21 mouse cellular contexts compared by ENCODE assay signal in genomic region chr19:28157196-28157595, GRCm38 (mm10).
DNase-seq lines count a peak whose midpoint lies in the region; ATAC-seq and TF ChIP-seq lines count a peak whose summit lies in the region.
"Had no signal": no experiment of that assay in that cellular context is flagged by ENCODE, and none has a peak within 500 bp of the region (broad histone marks: within the 10 kb centered on the region; RNA-seq: fewer than 3 reads in every experiment).

No protein-coding gene starts in this region.

- no peak overlapping the region for H3K9ac ChIP-seq in liver, embryonic 12.5 days
- H3K9ac ChIP-seq: hindbrain, embryonic 15.5 days had no signal

- H3K27me3 ChIP-seq in liver, embryonic 12.5 days (replicated peaks) = no peaks in the 10 kb centered on the region
- H3K27me3 ChIP-seq: hindbrain, embryonic 15.5 days had no signal

- 70% methylated on average over 3 of the region's 3 CpGs for WGBS in liver, embryonic 12.5 days (ENCODE audit: insufficient replicate concordance)

- no peak overlapping the region for H3K4me3 ChIP-seq in layer of hippocampus, adult 2 months
- no peak overlapping the region for H3K4me3 ChIP-seq in liver, embryonic 12.5 days
- H3K4me3 ChIP-seq: embryonic facial prominence, embryonic 10.5 days; hindbrain, embryonic 15.5 days; limb, embryonic 10.5 days had no signal

- TF ChIP-seq CTCF in layer of hippocampus, adult 2 months (conservative IDR thresholded peaks at IDR 0.05) = no peak

- no peaks in the 10 kb centered on the region for H3K4me1 ChIP-seq in liver, embryonic 12.5 days
- H3K4me1 ChIP-seq: embryonic facial prominence, embryonic 10.5 days; hindbrain, embryonic 15.5 days; limb, embryonic 10.5 days had no signal

- no peak for ATAC-seq in liver, embryonic 12.5 days

- no peaks in the 10 kb centered on the region for H3K9me3 ChIP-seq in liver, embryonic 12.5 days (replicated peaks)
- H3K9me3 ChIP-seq: embryonic facial prominence, embryonic 10.5 days; hindbrain, embryonic 15.5 days; limb, embryonic 10.5 days had no signal

- DNase-seq in cerebellum, postnatal 10 days = peak; percentile 30 to 42
- no peak for DNase-seq in cerebellum, postnatal 36 days
- DNase-seq in layer of hippocampus, adult 18-20 months (ENCODE audit: low spot score in 2 of 2) = peak; percentile 59 to 86
- DNase-seq in layer of hippocampus, postnatal 10 days (ENCODE audit: low spot score in 2 of 2) = no peak
- peak; percentile 53 to 55 for DNase-seq in layer of hippocampus, adult 2 months (ENCODE audit: low spot score in 2 of 2)
- DNase-seq in lung, postnatal 10 days = peak; percentile 27
- no peak for DNase-seq in adrenal gland, postnatal 10 days
- DNase-seq: adrenal gland, postnatal 14 days; cerebellum, adult 9-10 months; gastrocnemius, postnatal 14 days; heart, adult 11 months; kidney, adult 2 months; kidney, postnatal 14 days; liver; thymus, postnatal 14 days had no signal

- no peaks in the 10 kb centered on the region for H3K36me3 ChIP-seq in liver, embryonic 12.5 days
- H3K36me3 ChIP-seq: embryonic facial prominence, embryonic 10.5 days; hindbrain, embryonic 15.5 days; limb, embryonic 10.5 days had no signal

- H3K4me2 ChIP-seq in liver, embryonic 12.5 days = no peak overlapping the region
- H3K4me2 ChIP-seq: heart, embryonic 11.5 days; hindbrain, embryonic 15.5 days; midbrain, embryonic 11.5 days had no signal

- H3K27ac ChIP-seq in layer of hippocampus, adult 2 months = peak overlapping the region; percentile 86
- H3K27ac ChIP-seq in liver, embryonic 12.5 days = no peak overlapping the region
- H3K27ac ChIP-seq: embryonic facial prominence, embryonic 10.5 days; hindbrain, embryonic 15.5 days; limb, embryonic 10.5 days had no signal

Comparison
In these comparisons a context has a peak if more than half of its experiments do, and no peak if none do; other contexts are left out.
1. DNase-seq: peak in cerebellum, postnatal 10 days (2 of 2), layer of hippocampus, adult 18-20 months (2 of 2), layer of hippocampus, adult 2 months (2 of 2) and lung, postnatal 10 days (single experiment); none in cerebellum, postnatal 36 days (0 of 2), layer of hippocampus, postnatal 10 days (0 of 2) and adrenal gland, postnatal 10 days (single experiment).